Mouse (Mus musculus): ENCODE data around the gene Gm21988.

The Gm21988 gene

GRCm38 (mm10) chr11:70226602-70226890 is 13.1 kb downstream of the Gm21988 start:
- Histone ChIP-seq H3K4me1 (replicated peaks; ENCODE audit: low read depth, low read length) (peaks cover 88% of the 10 kb centered on the region), H3K4me3 (replicated peaks; ENCODE audit: low read length) (peak overlapping the region; percentile 66), H3K9me3 (ENCODE audit: low read length) (no peaks in the 10 kb centered on the region), H3K36me3 (ENCODE audit: insufficient read depth, low read length) (peaks cover 25% of the 10 kb centered on the region), H3K27me3 (ENCODE audit: insufficient read depth, low read length) (peaks cover 73% of the 10 kb centered on the region)
- TF ChIP-seq NANOG (IDR thresholded peaks at IDR 0.05; ENCODE audit: borderline replicate concordance, low read length) = no peak
- no peak for TF ChIP-seq CTCF (conservative IDR thresholded peaks at IDR 0.05; ENCODE audit: low read length)
- no peak for TF ChIP-seq POU5F1 (IDR thresholded peaks at IDR 0.05; ENCODE audit: borderline replicate concordance, low read length)

- Histone ChIP-seq H3K27me3 (ENCODE audit: insufficient read depth, low read length) (peaks cover 73% of the 10 kb centered on the region), H3K4me1 (replicated peaks; ENCODE audit: low read depth, low read length) (peaks cover 88% of the 10 kb centered on the region), H3K36me3 (ENCODE audit: insufficient read depth, low read length) (peaks cover 25% of the 10 kb centered on the region), H3K4me3 (replicated peaks; ENCODE audit: low read length) (peak overlapping the region; percentile 66), H3K9me3 (ENCODE audit: low read length) (no peaks in the 10 kb centered on the region)
- TF ChIP-seq NANOG (IDR thresholded peaks at IDR 0.05; ENCODE audit: borderline replicate concordance, low read length) (no peak), POU5F1 (IDR thresholded peaks at IDR 0.05; ENCODE audit: borderline replicate concordance, low read length) (no peak), CTCF (conservative IDR thresholded peaks at IDR 0.05; ENCODE audit: low read length) (no peak)
Measured at GRCm38 (mm10) chr11:70225798-70226601, 13.6 kb downstream of the Gm21988 start.

- H3K4me1 ChIP-seq (replicated peaks; ENCODE audit: low read depth, low read length) = peaks cover 88% of the 10 kb centered on the region
- peaks cover 70% of the 10 kb centered on the region for H3K27me3 ChIP-seq (ENCODE audit: insufficient read depth, low read length)
- H3K36me3 ChIP-seq (ENCODE audit: insufficient read depth, low read length) = peaks cover 29% of the 10 kb centered on the region
- H3K9me3 ChIP-seq (ENCODE audit: low read length) = no peaks in the 10 kb centered on the region
- no peak for TF ChIP-seq POU5F1 (IDR thresholded peaks at IDR 0.05; ENCODE audit: borderline replicate concordance, low read length)
- no peak for TF ChIP-seq CTCF (conservative IDR thresholded peaks at IDR 0.05; ENCODE audit: low read length)
- TF ChIP-seq NANOG (IDR thresholded peaks at IDR 0.05; ENCODE audit: borderline replicate concordance, low read length) = no peak
- H3K4me3 ChIP-seq (replicated peaks; ENCODE audit: low read length) = no peak overlapping the region
Measured at GRCm38 (mm10) chr11:70223724-70224123, 15.9 kb downstream of the Gm21988 start.

- TF ChIP-seq NANOG (IDR thresholded peaks at IDR 0.05; ENCODE audit: borderline replicate concordance, low read length) (no peak), POU5F1 (IDR thresholded peaks at IDR 0.05; ENCODE audit: borderline replicate concordance, low read length) (no peak), CTCF (conservative IDR thresholded peaks at IDR 0.05; ENCODE audit: low read length) (no peak)
- Histone ChIP-seq H3K4me1 (replicated peaks; ENCODE audit: low read depth, low read length) (peaks cover 74% of the 10 kb centered on the region), H3K27me3 (ENCODE audit: insufficient read depth, low read length) (peaks cover 68% of the 10 kb centered on the region), H3K9me3 (ENCODE audit: low read length) (no peaks in the 10 kb centered on the region), H3K36me3 (ENCODE audit: insufficient read depth, low read length) (peaks cover 48% of the 10 kb centered on the region), H3K4me3 (replicated peaks; ENCODE audit: low read length) (peak overlapping the region; percentile 79)
Measured at GRCm38 (mm10) chr11:70221603-70222500, 17.8 kb downstream of the Gm21988 start.

- Histone ChIP-seq H3K4me3 (replicated peaks; ENCODE audit: low read length) (peak within 1 kb of the TSS; percentile 79), H3K36me3 (ENCODE audit: insufficient read depth, low read length) (peaks cover 53% of the 10 kb centered on the region), H3K4me1 (replicated peaks; ENCODE audit: low read depth, low read length) (peaks cover 65% of the 10 kb centered on the region), H3K9me3 (ENCODE audit: low read length) (no peaks in the 10 kb centered on the region), H3K27me3 (ENCODE audit: insufficient read depth, low read length) (peaks cover 68% of the 10 kb centered on the region)
- TF ChIP-seq POU5F1 (IDR thresholded peaks at IDR 0.05; ENCODE audit: borderline replicate concordance, low read length) (no peak), NANOG (IDR thresholded peaks at IDR 0.05; ENCODE audit: borderline replicate concordance, low read length) (no peak), CTCF (conservative IDR thresholded peaks at IDR 0.05; ENCODE audit: low read length) (no peak)
Measured at GRCm38 (mm10) chr11:70220731-70221602, 18.7 kb downstream of the Gm21988 start, which contains the start of gene Slc16a13. Slc16a13 (minus strand) TSS chr11:70221064.

GRCm38 (mm10) chr11:70220323-70220722 is 19.3 kb downstream of the Gm21988 start:
- Histone ChIP-seq H3K4me1 (replicated peaks; ENCODE audit: low read depth, low read length) (peaks cover 65% of the 10 kb centered on the region), H3K36me3 (ENCODE audit: insufficient read depth, low read length) (peaks cover 52% of the 10 kb centered on the region), H3K4me3 (replicated peaks; ENCODE audit: low read length) (peak overlapping the region; percentile 79), H3K9me3 (ENCODE audit: low read length) (no peaks in the 10 kb centered on the region), H3K27me3 (ENCODE audit: insufficient read depth, low read length) (peaks cover 69% of the 10 kb centered on the region)
- TF ChIP-seq NANOG (IDR thresholded peaks at IDR 0.05; ENCODE audit: borderline replicate concordance, low read length) (no peak), POU5F1 (IDR thresholded peaks at IDR 0.05; ENCODE audit: borderline replicate concordance, low read length) (no peak), CTCF (conservative IDR thresholded peaks at IDR 0.05; ENCODE audit: low read length) (no peak)

- Histone ChIP-seq H3K4me1 (replicated peaks; ENCODE audit: low read depth, low read length) (peaks cover 66% of the 10 kb centered on the region), H3K27me3 (ENCODE audit: insufficient read depth, low read length) (peaks cover 69% of the 10 kb centered on the region), H3K36me3 (ENCODE audit: insufficient read depth, low read length) (peaks cover 48% of the 10 kb centered on the region), H3K4me3 (replicated peaks; ENCODE audit: low read length) (peak overlapping the region; percentile 79), H3K9me3 (ENCODE audit: low read length) (no peaks in the 10 kb centered on the region)
- TF ChIP-seq POU5F1 (IDR thresholded peaks at IDR 0.05; ENCODE audit: borderline replicate concordance, low read length) (no peak), CTCF (conservative IDR thresholded peaks at IDR 0.05; ENCODE audit: low read length) (no peak), NANOG (IDR thresholded peaks at IDR 0.05; ENCODE audit: borderline replicate concordance, low read length) (no peak)
Measured at GRCm38 (mm10) chr11:70219873-70220272, 19.8 kb downstream of the Gm21988 start.

Measured in E14TG2a.4 (cell line).